ENCODE assay signal across 17 mouse cellular contexts in genomic region chr2:155806548-155806947, GRCm38 (mm10). TPM values are rescaled to one million over a fixed set of nuclear protein-coding genes. Genes with fewer than 3 reads are reported as not detected.
DNase-seq lines count a peak whose midpoint lies in the region; ATAC-seq and TF ChIP-seq lines count a peak whose summit lies in the region.
"Had no signal": no experiment of that assay in that cellular context is flagged by ENCODE, and none has a peak within 500 bp of the region (broad histone marks: within the 10 kb centered on the region; RNA-seq: fewer than 3 reads in every experiment).

No protein-coding gene starts in this region.

- ATAC-seq in intestine, embryonic 16.5 days, result no peak
- ATAC-seq: forebrain, embryonic 15.5 days; midbrain, embryonic 16.5 days had no signal

- H3K9ac ChIP-seq in intestine, embryonic 16.5 days (ENCODE audit: low read depth, low read length), result no peak overlapping the region
- H3K9ac ChIP-seq: embryonic facial prominence, embryonic 12.5 days; forebrain, embryonic 15.5 days; heart, embryonic 13.5 days; lung, embryonic 14.5 days; neural tube, embryonic 15.5 days had no signal

- DNase-seq in gastrocnemius, adult 2 months, result peak; percentile 66
- DNase-seq in gastrocnemius, postnatal 10 days, result no peak
- peak; percentile 59 for DNase-seq in MN1 (ENCODE audit: low spot score)
- DNase-seq in cerebellum, adult 11-12 months, result peak; percentile 98
- peak; percentile 28 to 51 for DNase-seq in heart, postnatal 14 days
- DNase-seq in right cerebral cortex, postnatal 14 days, result no peak
- DNase-seq in urinary bladder, postnatal 36 days (ENCODE audit: low spot score in 2 of 2), result no peak
- DNase-seq: lung, embryonic 14.5 days; right cerebral cortex, postnatal 4 days had no signal

- H3K4me3 ChIP-seq in gastrocnemius, adult 2 months, result no peak overlapping the region
- H3K4me3 ChIP-seq in intestine, embryonic 16.5 days (ENCODE audit: low read length), result no peak overlapping the region
- H3K4me3 ChIP-seq: embryonic facial prominence, embryonic 12.5 days; forebrain, embryonic 15.5 days; heart, embryonic 13.5 days; limb, embryonic 10.5 days; neural tube, embryonic 15.5 days had no signal

- no peaks in the 10 kb centered on the region for H3K9me3 ChIP-seq in intestine, embryonic 16.5 days (ENCODE audit: control insufficient read depth, low read length)
- H3K9me3 ChIP-seq: embryonic facial prominence, embryonic 12.5 days; forebrain, embryonic 15.5 days; limb, embryonic 10.5 days; neural tube, embryonic 15.5 days had no signal

- TF ChIP-seq CTCF in gastrocnemius, adult 2 months (IDR thresholded peaks at IDR 0.05), result no peak

- peaks cover 6% of the 10 kb centered on the region for H3K4me1 ChIP-seq in intestine, embryonic 16.5 days (ENCODE audit: control insufficient read depth, insufficient read depth, low read length)
- H3K4me1 ChIP-seq: embryonic facial prominence, embryonic 12.5 days; forebrain, embryonic 15.5 days; neural tube, embryonic 15.5 days had no signal

- H3K27me3 ChIP-seq in intestine, embryonic 16.5 days (replicated peaks; ENCODE audit: control insufficient read depth, insufficient read depth, low read length), result no peaks in the 10 kb centered on the region
- H3K27me3 ChIP-seq: forebrain, embryonic 15.5 days; heart, embryonic 13.5 days; neural tube, embryonic 15.5 days had no signal

- intact Hi-C loops in gastrocnemius, adult 2 months (cut with DNase I), result no loop called here
- intact Hi-C loops in heart, postnatal 14 days (cut with DNase I), result no loop called here

- H3K36me3 ChIP-seq in intestine, embryonic 16.5 days (ENCODE audit: control insufficient read depth, insufficient read depth, low read length), result no peaks in the 10 kb centered on the region
- H3K36me3 ChIP-seq: embryonic facial prominence, embryonic 12.5 days; heart, embryonic 13.5 days; limb, embryonic 10.5 days had no signal

- WGBS in intestine, embryonic 16.5 days, result 63% methylated on average over 5 of the region's 5 CpGs

- H3K27ac ChIP-seq in gastrocnemius, adult 2 months, result peak overlapping the region; percentile 57; the same call in 1 of the 2 replicates
- no peak overlapping the region for H3K27ac ChIP-seq in intestine, embryonic 16.5 days (ENCODE audit: low read length)
- H3K27ac ChIP-seq: embryonic facial prominence, embryonic 12.5 days; forebrain, embryonic 15.5 days; heart, embryonic 13.5 days; limb, embryonic 10.5 days; neural tube, embryonic 15.5 days had no signal

- H3K4me2 ChIP-seq in intestine, embryonic 16.5 days (ENCODE audit: low read depth, low read length), result no peak overlapping the region
- H3K4me2 ChIP-seq: embryonic facial prominence, embryonic 12.5 days; forebrain, embryonic 15.5 days; heart, embryonic 13.5 days; lung, embryonic 14.5 days; neural tube, embryonic 15.5 days had no signal

RNA-seq across cellular contexts. Expression of gene BC029722, which starts 12.7 kb away (rescaled TPM):
- 10 to 100 TPM; 25.8 to 27.8 TPM for total RNA-seq in gastrocnemius, adult 2 months (2021)
- 10 to 100 TPM; 14.3 to 16.9 TPM for total RNA-seq in gastrocnemius, postnatal 10 days (2021)
- total RNA-seq in heart, postnatal 14 days (2021), result 10 to 100 TPM; 19.1 to 19.3 TPM
- polyA plus RNA-seq in intestine, embryonic 16.5 days (2015; fragmentation: Nextera tagmentation; extraction: Ambion mirVana), result 27.4 and 30.0 TPM in 2 replicates

RNA-seq across cellular contexts. Expression of gene Eif6, which starts 20.2 kb away (rescaled TPM):
- total RNA-seq in gastrocnemius, adult 2 months (2021), result 10 to 100 TPM; 41.0 to 46.7 TPM
- total RNA-seq in gastrocnemius, postnatal 10 days (2021), result 10 to 100 TPM; 58.0 to 63.8 TPM
- total RNA-seq in heart, postnatal 14 days (2021), result 10 to 100 TPM; 54.3 to 69.8 TPM
- polyA plus RNA-seq in intestine, embryonic 16.5 days (2015; fragmentation: Nextera tagmentation; extraction: Ambion mirVana), result 279 and 287 TPM in 2 replicates

RNA-seq across cellular contexts. Expression of gene Fam83c, which starts 28.1 kb away (rescaled TPM):
- not detected for total RNA-seq in gastrocnemius, adult 2 months (2021)
- total RNA-seq in gastrocnemius, postnatal 10 days (2021), result not detected
- total RNA-seq in heart, postnatal 14 days (2021), result not detected
- polyA plus RNA-seq in intestine, embryonic 16.5 days (2015; fragmentation: Nextera tagmentation; extraction: Ambion mirVana), result 0.33 and 0.35 TPM in 2 replicates
- total RNA-seq: layer of hippocampus, adult 18-20 months had no signal

RNA-seq across cellular contexts. Expression of gene Mmp24, which starts 31.4 kb away (rescaled TPM):
- total RNA-seq in gastrocnemius, adult 2 months (2021), result not detected
- under 1 TPM in 1 of 2 experiments, not detected in 1; 0.11 TPM for total RNA-seq in gastrocnemius, postnatal 10 days (2021)
- total RNA-seq in heart, postnatal 14 days (2021), result under 1 TPM in 1 of 2 experiments, not detected in 1; 0.07 TPM
- 0.18 and 0.21 TPM in 2 replicates for polyA plus RNA-seq in intestine, embryonic 16.5 days (2015; fragmentation: Nextera tagmentation; extraction: Ambion mirVana)
- polyA plus RNA-seq: lung, embryonic 14.5 days had no signal

RNA-seq across cellular contexts. Expression of gene Procr, which starts 55.6 kb away (rescaled TPM):
- total RNA-seq in gastrocnemius, adult 2 months (2021), result 10 to 100 TPM in 1 of 2 experiments, 1 to 10 TPM in 1; 9.9 to 21.3 TPM
- 10 to 100 TPM; 11.7 to 11.9 TPM for total RNA-seq in gastrocnemius, postnatal 10 days (2021)
- total RNA-seq in heart, postnatal 14 days (2021), result 1 to 10 TPM; 4.8 to 6.1 TPM
- polyA plus RNA-seq in intestine, embryonic 16.5 days (2015; fragmentation: Nextera tagmentation; extraction: Ambion mirVana), result 20.4 and 20.8 TPM in 2 replicates

Comparison
In these comparisons a context has a peak if more than half of its experiments do, and no peak if none do; other contexts are left out.
1. DNase-seq: peak in gastrocnemius, adult 2 months (single experiment), MN1 (single experiment), cerebellum, adult 11-12 months (single experiment) and heart, postnatal 14 days (2 of 2); none in gastrocnemius, postnatal 10 days (single experiment), right cerebral cortex, postnatal 14 days (single experiment) and urinary bladder, postnatal 36 days (0 of 2).